Mouse (Mus musculus) erythroblast, adult 5-6 weeks (primary cell): ENCODE results near the gene Gm11549. TPM values are rescaled to one million over a fixed set of nuclear protein-coding genes. Genes with fewer than 3 reads are reported as not detected.

Source experiments
- ATAC-seq: replicated peaks from 2 replicates; pipeline ENCODE4 v1.8.0; 2016; ENCODE audit warnings: moderate number of reproducible peaks, mild to moderate bottlenecking, moderate TSS enrichment, inconsistent platforms; ENCODE audit not compliant: poor library complexity, low FRiP score, severe bottlenecking
- total RNA-seq, 2 experiments: library from RNA; stranded (forward) in 1 of 2; stranded (reverse) in 1 of 2; fragments of 150-400 nt in 1 of 2; fragments of 200-764, 138-1000 nt in 1 of 2; gene quantifications; 2 replicates each; pipeline versions ENCODE4 v1.2.3 to v1.2.4; 2015 to 2017; ENCODE audit warnings: low replicate concordance in 2 of 2

Gm11549 gene
- total RNA-seq, 2 experiments from 2014 or later: not detected

DNA sequence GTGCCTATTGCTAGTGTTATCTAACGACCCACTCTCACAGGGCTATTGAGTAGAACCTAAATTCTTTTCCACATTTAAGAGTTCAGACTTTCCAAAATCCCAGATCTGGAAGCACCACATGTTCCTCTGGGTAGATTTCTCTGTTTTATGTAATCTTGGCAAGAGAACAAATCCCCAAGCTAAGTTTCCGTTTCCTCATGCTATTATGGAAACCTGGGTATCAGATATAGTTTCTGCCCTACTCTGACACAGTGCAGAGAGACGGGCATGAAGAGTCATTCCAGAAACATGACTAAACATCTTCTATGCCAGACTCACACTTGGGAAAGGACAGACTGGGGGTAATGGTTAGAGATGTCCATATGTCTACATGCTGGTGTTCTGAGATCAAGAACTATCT lies 2.9 kb upstream of the Gm11549 start:
- no peak for ATAC-seq

DNA sequence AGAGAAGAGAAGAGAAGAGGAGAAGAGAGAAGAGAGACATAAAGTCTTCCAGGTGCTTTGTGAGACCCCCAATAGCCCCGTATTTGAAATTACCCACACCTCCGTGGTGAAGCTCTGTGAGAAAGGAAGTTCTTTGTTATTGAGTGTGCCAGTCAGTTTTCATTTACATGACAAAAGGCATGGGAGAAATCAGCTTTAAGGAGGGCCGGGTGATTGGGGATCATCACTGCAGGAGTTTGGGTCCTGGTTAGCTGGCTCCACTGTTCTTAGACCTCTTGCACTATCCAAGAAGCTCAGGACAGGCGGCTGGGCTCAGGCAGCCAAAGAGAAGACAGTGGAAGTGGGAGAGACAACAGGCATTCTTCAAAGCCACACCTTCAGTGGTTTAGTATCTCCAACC lies 524 bp upstream of the Gm11549 start:
- ATAC-seq: no peak

DNA sequence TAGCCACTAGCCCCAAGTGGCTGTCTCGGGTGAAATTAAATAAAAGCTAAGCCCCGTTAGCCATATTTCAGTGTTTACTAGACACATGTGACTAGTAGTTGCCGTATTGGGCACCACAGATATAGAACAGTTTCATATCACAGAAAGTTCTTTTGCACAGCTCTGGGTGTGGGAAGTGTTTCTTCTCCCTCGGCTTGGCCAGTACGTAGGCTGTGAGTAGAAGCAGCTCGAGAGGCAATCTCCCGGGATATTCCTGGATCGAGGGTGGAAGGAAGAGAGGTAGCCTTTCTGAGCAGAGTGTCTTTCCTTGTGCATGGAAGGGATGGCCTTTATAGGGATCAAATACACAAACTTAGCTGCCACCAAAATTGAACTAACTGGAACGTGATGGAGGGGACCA lies 5.4 kb downstream of the Gm11549 start:
- ATAC-seq: no peak

DNA sequence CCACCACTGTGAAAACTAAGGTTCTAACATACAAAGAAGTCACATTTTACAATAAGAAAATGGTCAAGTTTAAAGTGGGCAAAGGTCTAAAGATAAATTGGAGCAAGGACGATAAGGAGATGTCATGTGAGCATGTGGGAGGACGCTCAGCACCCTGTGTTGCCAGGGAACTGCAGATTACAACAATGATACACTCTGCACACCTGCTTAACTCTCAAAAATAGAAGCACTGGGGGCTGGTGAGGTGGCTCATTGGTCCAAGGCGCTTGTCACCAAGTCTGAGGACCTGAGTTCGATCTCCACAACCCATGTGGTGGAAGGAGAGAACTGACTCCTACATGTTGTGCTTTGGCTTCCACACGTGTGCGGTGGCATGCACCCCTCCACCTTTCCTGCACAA lies 10.1 kb downstream of the Gm11549 start:
- ATAC-seq: no peak

DNA sequence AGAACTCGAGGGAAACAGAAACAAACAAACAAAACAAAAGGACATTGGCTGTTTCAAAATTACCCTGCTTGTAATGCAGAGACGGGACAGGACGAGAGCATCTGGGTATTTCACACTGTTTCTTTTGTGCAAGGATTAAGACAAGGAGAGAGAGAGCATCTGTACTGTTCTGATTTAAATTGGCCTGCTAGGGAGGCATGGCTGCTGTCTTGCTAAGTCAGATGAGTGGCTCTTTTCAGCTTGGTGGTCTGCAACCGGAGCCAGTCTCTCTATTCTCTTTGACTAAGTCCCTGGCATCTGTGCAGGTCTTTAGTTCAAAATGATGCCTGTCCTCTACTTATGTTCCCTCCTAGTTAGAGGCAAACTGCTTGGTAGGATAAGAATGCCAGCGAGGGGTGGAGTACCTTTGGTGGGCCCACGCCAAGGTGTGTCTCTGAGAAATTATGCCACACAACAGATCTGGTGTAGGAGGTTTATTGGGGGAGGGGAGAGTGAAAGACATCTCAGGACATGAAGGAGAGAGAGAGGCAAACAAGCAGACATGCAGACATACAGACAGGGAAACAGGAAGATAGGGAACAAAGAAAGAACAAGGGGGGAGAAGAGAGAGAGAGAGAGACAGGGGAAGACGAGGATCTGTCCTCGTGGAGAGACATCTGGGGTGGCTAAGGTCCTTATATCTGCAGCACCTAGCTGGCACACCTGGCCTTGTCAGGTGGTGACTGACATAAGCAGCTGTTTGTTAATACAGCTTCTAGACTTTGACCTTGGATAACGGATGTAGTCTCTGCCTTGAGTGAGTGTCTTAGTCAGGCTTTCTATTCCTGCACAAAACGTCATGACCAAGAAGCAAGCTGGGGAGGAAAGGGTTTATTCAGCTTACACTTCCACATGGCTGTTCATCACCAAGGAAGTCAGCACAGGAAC lies 15.5 kb downstream of the Gm11549 start:
- ATAC-seq: no peak

DNA sequence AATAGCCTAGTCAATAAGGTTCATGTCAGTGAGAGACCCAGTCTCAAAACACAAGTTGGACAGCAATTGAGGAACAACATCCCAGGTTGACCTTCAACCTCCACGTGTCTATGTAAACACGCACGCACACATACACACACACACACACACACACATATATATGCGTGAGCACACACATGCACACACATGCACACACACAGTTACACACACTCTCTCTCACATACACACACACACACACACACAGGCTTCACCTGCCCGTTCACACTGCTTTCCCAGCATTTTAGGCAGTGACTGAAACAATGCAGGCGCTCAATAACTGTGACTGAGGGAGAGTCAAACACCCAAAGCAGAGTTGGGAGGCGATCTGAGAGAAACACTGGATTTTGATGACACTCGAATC lies 16.3 kb downstream of the Gm11549 start:
- no peak for ATAC-seq

DNA sequence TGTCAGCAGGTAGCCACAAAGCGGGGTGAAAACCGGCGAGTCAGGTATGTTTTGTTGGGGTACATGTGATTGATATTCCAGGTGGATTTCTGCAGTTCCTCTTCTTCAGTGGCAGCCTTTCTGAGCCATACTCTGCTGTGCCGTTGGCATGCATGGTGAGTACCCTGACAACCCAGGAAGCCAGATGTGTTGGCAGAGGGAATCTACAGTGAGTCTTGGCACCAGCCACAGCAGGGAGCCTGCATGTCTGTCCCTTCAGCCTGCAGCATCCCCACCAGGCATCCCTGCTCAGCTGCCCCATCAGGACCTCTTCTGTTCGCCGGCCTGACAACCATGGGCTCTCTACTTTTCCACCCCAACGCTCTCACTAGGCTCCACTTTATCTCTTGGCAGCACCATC lies 20.1 kb downstream of the Gm11549 start:
- ATAC-seq: no peak

DNA sequence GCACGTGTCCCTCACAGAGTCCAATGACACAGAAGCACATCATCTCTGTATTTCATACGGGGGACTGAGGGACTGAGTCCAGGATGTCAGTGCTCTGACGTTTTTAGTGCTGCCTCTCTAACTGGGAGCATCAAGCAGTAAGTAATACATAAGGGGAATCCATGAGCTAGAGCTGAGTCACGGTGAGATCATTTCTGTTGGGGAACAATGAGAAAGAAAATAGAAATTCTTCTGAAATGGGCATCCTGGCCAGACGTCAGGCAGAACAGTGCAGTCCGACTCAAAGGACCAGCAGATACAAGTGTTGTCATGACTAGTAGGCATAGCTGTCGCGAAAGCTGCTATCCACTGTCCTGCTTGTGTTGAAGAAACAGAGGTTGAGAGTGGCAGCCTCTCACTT lies 20.6 kb downstream of the Gm11549 start:
- ATAC-seq: no peak

DNA sequence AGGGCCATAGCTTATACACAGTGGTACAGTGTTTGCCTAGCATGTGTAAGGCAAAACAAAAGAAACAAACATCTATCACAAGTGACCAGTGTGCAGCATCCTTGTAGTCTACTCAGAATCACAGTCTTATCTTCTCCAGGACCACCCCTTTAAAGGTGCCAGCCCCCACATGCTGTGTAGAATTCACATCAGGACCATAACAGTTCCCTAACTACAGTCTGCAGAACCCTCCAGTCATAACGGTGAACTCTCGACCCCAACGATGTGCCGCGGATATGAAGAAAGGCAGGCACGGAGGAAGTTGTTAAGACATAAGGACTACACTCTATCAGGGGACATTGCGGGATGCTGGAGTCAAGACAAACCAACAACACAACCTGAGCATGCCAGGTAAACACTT lies 22.2 kb downstream of the Gm11549 start:
- no peak for ATAC-seq

DNA sequence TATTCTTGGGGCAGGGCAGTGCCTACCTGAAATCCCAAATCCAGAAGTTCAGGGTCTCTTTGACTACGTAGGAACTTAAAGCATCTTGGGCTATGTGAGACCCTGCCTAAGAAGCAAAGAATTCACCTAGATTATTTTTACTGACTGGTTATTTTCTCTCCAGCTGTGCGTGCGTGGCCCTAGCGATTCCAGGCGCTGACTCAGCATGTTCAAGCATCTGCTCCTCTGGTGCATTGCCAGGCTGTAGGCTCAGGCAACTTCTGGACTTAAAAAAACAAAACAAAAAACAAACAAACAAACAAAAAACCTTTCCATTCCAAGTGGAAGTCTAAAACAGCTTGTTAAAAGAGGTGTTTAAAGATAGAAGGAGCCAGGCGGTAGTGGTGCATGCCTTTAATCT lies 23.4 kb downstream of the Gm11549 start:
- no peak for ATAC-seq

DNA sequence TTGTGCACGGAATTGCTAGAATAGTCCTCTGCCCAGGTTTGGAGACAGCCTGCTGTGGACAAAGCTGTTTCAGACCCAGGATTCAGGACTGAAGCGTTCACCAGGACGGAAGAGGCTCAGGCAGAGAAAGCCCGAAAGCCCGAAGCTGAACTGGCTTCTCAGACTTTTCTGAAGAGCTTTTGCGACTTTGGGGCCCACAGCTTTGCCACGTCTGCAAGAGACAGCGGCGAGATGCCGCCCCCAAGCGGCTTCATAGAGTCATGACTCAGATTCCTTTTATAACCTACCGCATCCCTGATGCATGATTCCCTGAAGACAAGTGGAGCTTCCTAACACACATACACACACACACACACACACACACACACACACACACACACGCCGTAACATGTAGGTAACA lies 24.9 kb downstream of the Gm11549 start:
- no peak for ATAC-seq

DNA sequence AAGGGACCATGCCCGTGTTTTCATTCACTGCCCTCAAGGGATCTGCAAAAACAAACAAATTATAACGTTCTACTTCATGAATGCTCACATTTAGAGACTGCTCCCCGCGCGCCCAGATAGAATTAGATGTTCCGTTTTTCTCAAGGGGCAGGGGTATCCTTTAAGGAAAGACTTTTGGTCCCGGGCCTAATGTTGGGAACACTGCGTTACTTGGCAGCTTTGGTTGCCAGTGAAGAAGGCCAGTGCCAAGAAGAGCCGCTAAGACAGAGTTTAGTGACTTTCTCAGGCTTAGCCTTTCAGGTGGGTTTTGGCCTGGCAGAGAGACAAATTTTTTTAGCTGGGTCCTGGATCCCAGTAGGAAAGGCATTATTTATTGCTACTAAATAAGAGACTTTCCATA lies 25.3 kb downstream of the Gm11549 start:
- no peak for ATAC-seq

DNA sequence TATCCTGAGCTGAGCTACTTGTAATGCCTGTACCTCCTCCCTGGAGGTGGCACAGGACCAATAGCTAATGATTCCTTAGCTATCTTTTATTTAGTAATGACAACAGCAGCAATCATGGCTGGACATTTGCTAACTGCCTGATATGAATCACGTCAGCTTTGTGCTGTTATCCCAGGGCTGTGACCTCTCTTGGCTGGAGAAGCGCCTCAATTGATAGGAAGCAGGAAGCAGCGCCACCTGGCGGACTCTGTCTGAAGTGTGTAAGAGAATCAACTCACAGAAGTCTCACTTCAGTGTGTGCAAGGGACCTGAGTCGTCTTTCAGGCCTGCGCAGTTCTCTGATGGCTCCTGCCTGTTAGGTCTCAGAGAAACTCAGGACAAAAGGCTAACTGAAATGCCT lies 26.2 kb downstream of the Gm11549 start:
- no peak for ATAC-seq

DNA sequence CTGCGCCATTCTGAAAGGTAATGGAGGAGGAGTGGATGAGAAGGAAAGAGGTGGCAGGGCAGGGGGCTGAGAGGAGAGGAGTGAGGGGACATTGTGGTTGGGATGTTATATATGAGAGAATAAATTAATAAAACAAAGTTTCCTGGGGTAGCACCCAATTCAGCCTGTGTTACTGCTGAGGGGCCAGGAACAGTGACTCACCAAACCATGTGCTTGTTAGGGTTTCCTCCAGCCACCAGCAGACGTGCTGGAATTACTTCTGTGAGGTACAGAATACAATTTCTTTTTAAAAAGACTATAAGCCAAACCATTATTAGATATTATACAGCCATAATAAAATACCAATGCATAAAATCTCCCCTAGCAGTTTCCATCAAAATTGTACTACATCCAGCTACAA lies 27.0 kb downstream of the Gm11549 start:
- ATAC-seq: no peak

DNA sequence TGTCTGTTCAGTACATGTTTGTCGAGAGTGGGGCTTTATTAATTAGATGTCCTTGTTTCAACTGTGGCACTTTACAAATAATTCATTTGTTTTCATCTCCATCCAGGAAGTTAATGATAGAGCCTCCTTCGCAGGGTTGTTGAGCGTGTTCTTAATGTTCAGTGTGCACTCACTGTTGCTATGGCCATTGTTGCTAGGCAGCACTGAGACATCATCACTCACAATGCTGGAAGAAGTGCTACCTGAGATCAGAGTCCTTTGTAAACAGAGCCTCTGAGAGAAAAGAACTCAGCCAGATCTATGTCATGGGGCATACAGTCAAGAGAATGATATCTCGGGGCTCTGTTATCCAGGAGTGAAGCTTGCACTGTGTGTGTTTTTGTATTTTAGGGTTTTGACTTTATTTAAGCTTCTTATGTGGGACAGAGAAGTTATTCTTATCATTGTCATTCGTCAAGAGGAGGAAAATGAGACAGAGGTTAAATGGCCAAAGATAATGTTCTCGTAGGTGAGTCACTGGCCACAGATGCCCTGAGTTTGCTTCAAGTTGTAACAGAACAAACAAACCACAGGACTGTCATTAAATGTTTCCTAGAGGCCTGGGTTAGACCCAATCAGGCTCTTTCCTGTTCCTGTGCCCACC lies 27.9 kb downstream of the Gm11549 start:
- no peak for ATAC-seq

DNA sequence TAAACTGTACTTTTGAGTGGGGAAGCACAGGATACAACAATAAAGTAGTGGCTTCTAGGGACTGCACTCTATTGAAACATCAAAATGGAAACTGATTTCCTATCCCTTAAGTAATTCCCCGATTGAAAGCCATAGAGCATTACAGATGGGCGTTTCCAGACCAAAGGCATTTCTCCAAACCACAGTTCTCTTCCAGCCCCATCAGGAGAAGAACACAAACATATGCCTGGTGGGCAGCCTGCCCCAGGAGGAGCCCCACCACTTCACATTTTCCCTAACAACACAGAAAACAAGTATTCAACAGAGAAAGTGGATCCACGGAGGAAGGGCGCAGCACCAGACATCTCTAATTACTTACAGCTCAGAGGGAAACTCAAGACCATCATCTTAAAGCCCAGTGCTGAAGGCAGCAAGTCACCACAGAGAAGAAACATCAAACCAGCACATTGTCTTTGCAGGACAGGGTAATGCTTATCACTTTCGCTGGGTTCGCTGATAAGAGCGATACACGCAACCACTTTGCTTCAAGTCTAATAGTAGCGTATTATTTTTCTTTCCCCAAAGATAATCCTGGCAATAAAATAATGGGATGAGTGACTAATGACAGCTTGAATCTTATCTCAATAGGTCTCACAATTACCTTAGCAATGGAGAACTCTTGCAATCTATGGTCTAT lies 28.8 kb downstream of the Gm11549 start:
- no peak for ATAC-seq

DNA sequence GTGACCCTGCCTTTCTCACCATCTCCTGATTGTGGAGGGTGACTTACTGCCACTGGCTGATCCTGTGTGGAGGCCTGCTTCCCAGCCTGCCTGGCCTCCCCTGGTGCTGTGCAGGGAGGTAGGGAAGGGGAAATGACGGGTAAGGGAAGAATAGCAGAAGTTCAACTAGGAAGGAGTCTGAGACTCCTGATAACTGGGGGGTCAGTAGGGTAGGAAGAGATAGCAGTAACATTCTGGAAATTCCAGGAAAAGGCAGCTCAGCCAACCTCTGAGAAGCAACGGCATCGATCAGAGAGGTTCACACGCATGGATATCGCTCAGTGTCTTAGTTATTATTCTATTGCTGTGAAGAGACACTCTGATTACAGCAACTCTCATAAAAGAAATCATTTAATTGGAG lies 30.1 kb downstream of the Gm11549 start:
- no peak for ATAC-seq

DNA sequence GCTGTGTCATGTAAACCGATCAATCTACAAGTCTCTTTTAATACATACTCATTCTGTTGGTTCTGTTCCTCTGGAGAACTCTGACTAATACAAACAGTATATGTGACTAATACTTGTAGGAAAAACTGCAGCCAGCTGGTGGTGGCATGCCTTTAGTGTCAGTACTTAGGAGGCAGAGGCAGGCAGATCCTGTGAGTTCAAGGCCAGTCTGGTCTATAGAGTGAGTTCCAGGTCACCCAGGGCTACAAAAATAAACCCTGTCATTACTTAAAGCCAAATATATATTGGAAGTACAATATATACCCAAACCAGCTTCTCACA lies 32.1 kb downstream of the Gm11549 start:
- ATAC-seq: no peak

DNA sequence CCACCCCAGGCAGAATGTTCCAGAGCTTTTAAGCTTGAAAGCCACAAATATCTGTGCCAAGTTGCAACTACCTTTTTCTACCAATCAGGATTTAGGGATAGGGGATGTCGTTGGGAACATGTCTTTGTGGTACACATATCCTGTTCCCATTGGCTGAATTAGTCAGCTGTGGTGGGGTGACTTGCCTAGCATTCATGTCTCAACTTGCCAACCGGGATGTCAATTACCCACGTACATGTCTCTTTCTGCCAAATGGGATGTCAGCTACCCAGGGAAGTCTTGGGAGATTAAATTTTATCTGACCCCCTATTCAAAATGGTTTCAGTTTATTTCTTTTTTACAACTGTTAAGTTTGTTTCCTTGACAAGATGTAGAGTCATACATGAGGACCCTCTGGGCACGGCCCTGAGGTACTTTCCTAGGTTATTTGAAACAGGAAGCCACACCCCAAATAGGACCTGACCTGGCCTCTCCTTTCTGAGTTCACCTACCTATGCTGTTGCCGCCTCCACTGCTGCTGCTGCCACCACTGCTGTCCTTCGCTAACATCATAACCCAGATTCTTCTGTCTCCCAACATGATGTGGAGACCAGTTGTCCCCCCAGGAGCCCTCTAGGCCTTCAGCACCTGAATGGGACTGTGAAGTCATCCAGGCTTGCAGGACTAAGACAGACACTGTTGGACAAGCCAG lies 32.6 kb downstream of the Gm11549 start:
- no peak for ATAC-seq

DNA sequence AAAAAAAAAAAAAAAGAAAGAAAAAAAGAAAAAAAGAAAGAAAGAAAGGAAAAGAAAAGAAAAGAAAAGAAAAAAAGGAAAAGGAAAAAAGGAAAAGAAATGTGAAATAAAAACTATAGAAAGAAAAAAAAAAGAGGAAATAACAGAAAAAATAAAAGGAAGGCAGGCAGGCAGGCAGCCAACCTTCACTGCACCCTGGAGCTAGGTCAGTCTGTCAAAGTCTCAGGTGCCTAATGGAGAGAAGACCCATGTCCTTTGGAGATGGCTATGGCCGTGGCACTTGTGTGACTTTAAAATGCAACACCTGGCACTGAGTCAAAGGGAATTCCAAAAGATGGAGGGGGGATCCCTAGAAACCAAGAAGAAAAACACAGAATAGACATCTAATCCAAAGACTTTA lies 33.2 kb downstream of the Gm11549 start:
- ATAC-seq: no peak

DNA sequence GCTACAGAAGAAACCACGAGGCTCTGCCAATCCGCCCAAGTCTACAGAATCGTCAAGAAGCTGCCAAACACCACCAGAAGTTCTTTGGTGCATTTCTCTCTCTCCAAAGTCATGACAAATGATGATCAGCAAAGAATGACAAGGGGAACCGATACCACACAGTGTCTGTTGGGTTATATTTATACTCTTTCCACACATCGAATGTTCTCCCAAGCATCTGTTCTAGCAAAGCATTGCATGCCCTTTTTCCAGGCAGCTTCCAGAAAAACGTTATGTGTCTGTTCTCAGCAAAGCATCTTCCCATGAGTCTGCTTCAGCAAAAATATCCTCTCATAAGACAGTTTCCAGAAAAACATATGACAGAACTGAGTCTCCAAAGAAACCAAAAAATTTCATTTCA lies 34.7 kb downstream of the Gm11549 start:
- ATAC-seq: no peak
